Mouse (Mus musculus) cortical plate, adult 2 months (tissue): ENCODE data around the gene Pold2.
"Not testable (repeated sequence)": the region's sequence is repeated elsewhere in the genome, so short reads cannot be mapped to it uniquely, and the experiment has no call there.

Experiments used
- CTCF ChIP-seq: fragments of 200-500 bp; IDR thresholded peaks from 2 replicates; pipeline ENCODE4 v1.5.1; 2011; ENCODE audit warnings: mild to moderate bottlenecking, control low read depth, low read length; ENCODE audit not compliant: insufficient read depth; ENCODE audit errors: extremely low read depth
- POLR2A ChIP-seq: fragments of 200-500 bp; IDR thresholded peaks from 2 replicates; pipeline ENCODE4 v1.6.1; 2011; ENCODE audit warnings: mild to moderate bottlenecking, low read length, control low read depth; ENCODE audit not compliant: insufficient read depth; ENCODE audit errors: extremely low read depth

DNA sequence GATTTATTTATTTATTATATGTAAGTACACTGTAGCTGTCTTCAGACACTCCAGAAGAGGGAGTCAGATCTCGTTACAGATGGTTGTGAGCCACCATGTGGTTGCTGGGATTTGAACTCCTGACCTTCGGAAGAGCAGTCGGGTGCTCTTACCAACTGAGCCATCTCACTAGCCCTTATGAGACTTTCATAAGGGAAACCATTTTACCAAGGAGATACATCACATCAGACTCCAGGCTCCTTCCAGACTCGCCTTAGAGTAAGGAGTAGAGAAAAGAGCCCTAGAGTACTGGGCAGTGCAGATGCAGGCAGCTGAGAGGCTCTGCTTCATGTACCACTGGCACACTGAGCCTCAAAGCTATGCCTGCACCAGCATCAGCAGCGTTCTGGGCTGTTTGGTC lies 10.5 kb upstream of the Pold2 start:
- TF ChIP-seq POLR2A, CTCF: not testable (repeated sequence)
